Mouse (Mus musculus) midbrain, embryonic 13.5 days (tissue): Measurements from ENCODE around the gene Nup133. TPM values are rescaled to one million over a fixed set of nuclear protein-coding genes. Genes with fewer than 3 reads are reported as not detected.
"Not testable (repeated sequence)": the region's sequence is repeated elsewhere in the genome, so short reads cannot be mapped to it uniquely, and the experiment has no call there.

Experiments
- ATAC-seq: fragments of 200-750 bp; cut with Nextera tagmentation; 2 replicates; pipeline ENCODE4 v1.8.0; 2017; ENCODE audit warnings: mild to moderate bottlenecking, moderate TSS enrichment, moderate library complexity
- H3K27ac ChIP-seq: fragments of 300-500 bp; sonication (generic); 2 replicates; pipeline ENCODE4 v1.5.1; 2015; ENCODE audit warnings: inconsistent platforms, mild to moderate bottlenecking, moderate library complexity
- H3K27me3 ChIP-seq: fragments of 300-500 bp; sonication (generic); 2 replicates; pipeline ENCODE4 v1.6.1; 2015; ENCODE audit warnings: mild to moderate bottlenecking, inconsistent platforms
- H3K36me3 ChIP-seq: fragments of 300-500 bp; sonication (generic); 2 replicates; pipeline ENCODE4 v1.6.1; 2015; ENCODE audit warnings: mild to moderate bottlenecking, inconsistent platforms
- H3K4me1 ChIP-seq: fragments of 300-500 bp; sonication (generic); replicated peaks from 2 replicates; pipeline ENCODE4 v1.6.1; 2015; ENCODE audit warnings: inconsistent platforms
- H3K4me2 ChIP-seq: fragments of 300-500 bp; sonication (generic); replicated peaks from 2 replicates; pipeline ENCODE4 v1.6.1; 2015; ENCODE audit warnings: moderate library complexity, mild to moderate bottlenecking, inconsistent platforms
- H3K4me3 ChIP-seq: fragments of 300-500 bp; sonication (generic); replicated peaks from 2 replicates; pipeline ENCODE4 v1.5.1; 2015; ENCODE audit warnings: mild to moderate bottlenecking, inconsistent platforms
- H3K9ac ChIP-seq: fragments of 300-500 bp; sonication (generic); replicated peaks from 2 replicates; pipeline ENCODE4 v1.6.1; 2015; ENCODE audit warnings: mild to moderate bottlenecking, inconsistent platforms
- H3K9me3 ChIP-seq: fragments of 300-500 bp; sonication (generic); 2 replicates; pipeline ENCODE4 v1.6.1; 2016; ENCODE audit warnings: mild to moderate bottlenecking, inconsistent platforms
- WGBS: fragments of 180-500 bp; shearing (Covaris S2); methylation state at CpG from one replicate; pipeline ENCODE4 v1.1.7; 2015; 5-methylcytosine and 5-hydroxymethylcytosine counted together
- polyA plus RNA-seq: library from polyadenylated mRNA; unstranded; fragments of >200 nt; fragmentation: Nextera tagmentation; extraction: Ambion mirVana; gene quantifications from 2 replicates; pipeline ENCODE4 v1.2.1, GENCODE M21; 2015

The Nup133 gene
- polyA plus RNA-seq, 1 experiment from 2014 or later, result 32.2 TPM

- H3K4me3 ChIP-seq, result no peak overlapping the region
- H3K4me2 ChIP-seq, result no peak overlapping the region
- H3K9me3 ChIP-seq, result no peaks in the 10 kb centered on the region
- H3K4me1 ChIP-seq, result peaks cover 13% of the 10 kb centered on the region
- WGBS, result 78% methylated on average over 8 of the region's 8 CpGs
- H3K27me3 ChIP-seq, result no peaks in the 10 kb centered on the region
- H3K27ac ChIP-seq, result no peak overlapping the region
- no peak for ATAC-seq
- H3K36me3 ChIP-seq, result 0 out of 2 replicates have a peak, but pooled peaks cover 2% of the 10 kb centered on the region
- H3K9ac ChIP-seq, result no peak overlapping the region
Measured at GRCm38 (mm10) chr8:123978926-123979325, 29.9 kb upstream of the Nup133 start.

GRCm38 (mm10) chr8:123978166-123978838, 29.2 kb upstream of the Nup133 start:
- ATAC-seq, result no peak
- 74% methylated on average over 14 of the region's 14 CpGs for WGBS
- 0 out of 2 replicates have a peak, but pooled peaks cover 2% of the 10 kb centered on the region for H3K36me3 ChIP-seq
- no peak overlapping the region for H3K4me3 ChIP-seq
- no peak overlapping the region for H3K4me2 ChIP-seq
- H3K9me3 ChIP-seq, result no peaks in the 10 kb centered on the region
- H3K4me1 ChIP-seq, result peaks cover 13% of the 10 kb centered on the region
- H3K9ac ChIP-seq, result no peak overlapping the region
- no peaks in the 10 kb centered on the region for H3K27me3 ChIP-seq
- no peak overlapping the region for H3K27ac ChIP-seq

- ATAC-seq, result no peak
- 0 out of 2 replicates have a peak, but pooled peaks cover 2% of the 10 kb centered on the region for H3K36me3 ChIP-seq
- H3K4me1 ChIP-seq, result peaks cover 12% of the 10 kb centered on the region
- H3K27me3 ChIP-seq, result no peaks in the 10 kb centered on the region
- H3K9ac ChIP-seq, result no peak overlapping the region
- 92% methylated on average over 4 of the region's 4 CpGs for WGBS
- no peak overlapping the region for H3K27ac ChIP-seq
- H3K4me3 ChIP-seq, result no peak overlapping the region
- no peak overlapping the region for H3K4me2 ChIP-seq
- H3K9me3 ChIP-seq, result no peaks in the 10 kb centered on the region
Measured at GRCm38 (mm10) chr8:123977499-123977898, 28.4 kb upstream of the Nup133 start.

- Histone ChIP-seq H3K4me2 (no peak overlapping the region), H3K27ac (no peak overlapping the region), H3K27me3 (no peaks in the 10 kb centered on the region), H3K9ac (no peak overlapping the region), H3K4me1 (no peaks in the 10 kb centered on the region), H3K4me3 (no peak overlapping the region), H3K36me3 (peaks cover 10% of the 10 kb centered on the region), H3K9me3 (no peaks in the 10 kb centered on the region)
- no peak for ATAC-seq
- WGBS, result 88% methylated on average over 1 of the region's 1 CpGs
Measured at GRCm38 (mm10) chr8:123973495-123973894, 24.4 kb upstream of the Nup133 start.

- no peaks in the 10 kb centered on the region for H3K4me1 ChIP-seq
- H3K4me2 ChIP-seq, result no peak overlapping the region
- no peak overlapping the region for H3K27ac ChIP-seq
- WGBS, result 71% methylated on average over 2 of the region's 2 CpGs
- H3K27me3 ChIP-seq, result no peaks in the 10 kb centered on the region
- no peaks in the 10 kb centered on the region for H3K9me3 ChIP-seq
- peaks cover 43% of the 10 kb centered on the region for H3K36me3 ChIP-seq
- ATAC-seq, result no peak
- no peak overlapping the region for H3K9ac ChIP-seq
- no peak overlapping the region for H3K4me3 ChIP-seq
Measured at GRCm38 (mm10) chr8:123966896-123967295, 17.8 kb upstream of the Nup133 start.

GRCm38 (mm10) chr8:123961371-123961770, 12.3 kb upstream of the Nup133 start:
- no peak for ATAC-seq
- Histone ChIP-seq H3K4me1 (no peaks in the 10 kb centered on the region), H3K9ac (no peak overlapping the region), H3K4me3 (no peak overlapping the region), H3K27me3 (no peaks in the 10 kb centered on the region), H3K27ac (no peak overlapping the region), H3K9me3 (no peaks in the 10 kb centered on the region), H3K4me2 (no peak overlapping the region), H3K36me3 (peaks cover 68% of the 10 kb centered on the region)
- 64% methylated on average over 1 of the region's 1 CpGs for WGBS

- not testable (repeated sequence) for H3K4me3 ChIP-seq, H3K27me3 ChIP-seq, H3K4me2 ChIP-seq, H3K9ac ChIP-seq, H3K27ac ChIP-seq, H3K9me3 ChIP-seq, H3K4me1 ChIP-seq, ATAC-seq
- peaks cover 67% of the 10 kb centered on the region for H3K36me3 ChIP-seq
- 85% methylated on average over 5 of the region's 5 CpGs for WGBS
Measured at GRCm38 (mm10) chr8:123960556-123960955, 11.5 kb upstream of the Nup133 start.

- no peaks in the 10 kb centered on the region for H3K9me3 ChIP-seq
- H3K27ac ChIP-seq, result no peak overlapping the region
- 92% methylated on average over 9 of the region's 9 CpGs for WGBS
- H3K36me3 ChIP-seq, result peaks cover 69% of the 10 kb centered on the region
- no peaks in the 10 kb centered on the region for H3K27me3 ChIP-seq
- no peak overlapping the region for H3K4me2 ChIP-seq
- H3K4me3 ChIP-seq, result no peak overlapping the region
- H3K4me1 ChIP-seq, result no peaks in the 10 kb centered on the region
- H3K9ac ChIP-seq, result no peak overlapping the region
- no peak for ATAC-seq
Measured at GRCm38 (mm10) chr8:123960056-123960455, 11.0 kb upstream of the Nup133 start.

GRCm38 (mm10) chr8:123959473-123959872, 10.4 kb upstream of the Nup133 start:
- WGBS, result 92% methylated on average over 6 of the region's 6 CpGs
- Histone ChIP-seq H3K27ac (no peak overlapping the region), H3K27me3 (no peaks in the 10 kb centered on the region), H3K9me3 (no peaks in the 10 kb centered on the region), H3K4me1 (no peaks in the 10 kb centered on the region), H3K4me3 (no peak overlapping the region), H3K4me2 (no peak overlapping the region), H3K9ac (no peak overlapping the region), H3K36me3 (peaks cover 70% of the 10 kb centered on the region)
- no peak for ATAC-seq

GRCm38 (mm10) chr8:123958130-123958529, 9.1 kb upstream of the Nup133 start:
- Histone ChIP-seq H3K4me2 (no peak overlapping the region), H3K4me1 (no peaks in the 10 kb centered on the region), H3K9ac (no peak overlapping the region), H3K4me3 (no peak overlapping the region), H3K27ac (no peak overlapping the region), H3K27me3 (no peaks in the 10 kb centered on the region), H3K36me3 (peaks cover 73% of the 10 kb centered on the region), H3K9me3 (no peaks in the 10 kb centered on the region)
- 88% methylated on average over 17 of the region's 17 CpGs for WGBS
- ATAC-seq, result no peak

- 92% methylated on average over 8 of the region's 8 CpGs for WGBS
- no peak for ATAC-seq
- Histone ChIP-seq H3K4me3 (no peak overlapping the region), H3K9me3 (no peaks in the 10 kb centered on the region), H3K27ac (no peak overlapping the region), H3K27me3 (no peaks in the 10 kb centered on the region), H3K4me1 (peaks cover 8% of the 10 kb centered on the region), H3K9ac (no peak overlapping the region), H3K4me2 (no peak overlapping the region), H3K36me3 (peaks cover 56% of the 10 kb centered on the region)
Measured at GRCm38 (mm10) chr8:123954246-123954645, 5.2 kb upstream of the Nup133 start.

- H3K27me3 ChIP-seq, result no peaks in the 10 kb centered on the region
- peaks cover 50% of the 10 kb centered on the region for H3K36me3 ChIP-seq
- H3K9ac ChIP-seq, result no peak overlapping the region
- H3K4me2 ChIP-seq, result no peak overlapping the region
- ATAC-seq, result no peak
- WGBS, result 88% methylated on average over 8 of the region's 8 CpGs
- no peak overlapping the region for H3K4me3 ChIP-seq
- no peaks in the 10 kb centered on the region for H3K9me3 ChIP-seq
- no peak overlapping the region for H3K27ac ChIP-seq
- peaks cover 8% of the 10 kb centered on the region for H3K4me1 ChIP-seq
Measured at GRCm38 (mm10) chr8:123953686-123954085, 4.6 kb upstream of the Nup133 start.
